Mouse (Mus musculus) heart, embryonic 11.5 days (tissue): ENCODE results near the gene Slc28a2. TPM values are rescaled to one million over a fixed set of nuclear protein-coding genes. Genes with fewer than 3 reads are reported as not detected.
A peak's percentile ranks its signal among the peaks of the same experiment; 100 is the strongest.
"Not testable (repeated sequence)": the region's sequence is repeated elsewhere in the genome, so short reads cannot be mapped to it uniquely, and the experiment has no call there.

ENCODE experiments used
- ATAC-seq: fragments of 200-750 bp; cut with Nextera tagmentation; replicated peaks from 2 replicates; pipeline ENCODE4 v1.8.0; 2017; ENCODE audit warnings: moderate library complexity; ENCODE audit not compliant: insufficient number of reproducible peaks, low FRiP score, low TSS enrichment
- H3K27ac ChIP-seq: fragments of 300-500 bp; sonication (generic); 2 replicates; pipeline ENCODE4 v1.5.1; 2014; ENCODE audit warnings: mild to moderate bottlenecking, low read depth, low read length
- H3K27me3 ChIP-seq: fragments of 300-500 bp; sonication (generic); 2 replicates; pipeline ENCODE4 v1.6.1; 2014; ENCODE audit warnings: mild to moderate bottlenecking, low read length, mixed read lengths; ENCODE audit not compliant: control insufficient read depth, insufficient read depth
- H3K36me3 ChIP-seq: fragments of 300-500 bp; sonication (generic); 2 replicates; pipeline ENCODE4 v1.6.1; 2014; ENCODE audit warnings: mild to moderate bottlenecking, low read length, moderate library complexity, mixed read lengths; ENCODE audit not compliant: control insufficient read depth, insufficient read depth
- H3K4me1 ChIP-seq: fragments of 300-500 bp; sonication (generic); 2 replicates; pipeline ENCODE4 v1.6.1; 2014; ENCODE audit warnings: low read length; ENCODE audit not compliant: control insufficient read depth, insufficient read depth
- H3K4me2 ChIP-seq: fragments of 300-500 bp; sonication (generic); 2 replicates; pipeline ENCODE4 v1.6.1; 2014; ENCODE audit warnings: mild to moderate bottlenecking, moderate library complexity
- H3K4me3 ChIP-seq: fragments of 300-500 bp; sonication (generic); 2 replicates; pipeline ENCODE4 v1.5.1; 2014; ENCODE audit warnings: low read depth, low read length
- H3K9ac ChIP-seq: fragments of 300-500 bp; sonication (generic); 2 replicates; pipeline ENCODE4 v1.6.1; 2014; ENCODE audit warnings: mild to moderate bottlenecking, low read depth, low read length, moderate library complexity
- H3K9me3 ChIP-seq: fragments of 300-500 bp; sonication (generic); replicated peaks from 2 replicates; pipeline ENCODE4 v1.6.1; 2016; ENCODE audit warnings: low read length; ENCODE audit not compliant: control insufficient read depth
- WGBS: fragments of 180-500 bp; shearing (Covaris S2); extraction: QIAGEN DNeasy Blood & Tissue Kit; methylation state at CpG from one replicate; pipeline ENCODE4 v1.1.7; 2014; ENCODE audit not compliant: insufficient replicate concordance; 5-methylcytosine and 5-hydroxymethylcytosine counted together
- polyA plus RNA-seq: library from polyadenylated mRNA; unstranded; fragments of >200 nt; fragmentation: Nextera tagmentation; extraction: Ambion mirVana; gene quantifications from 2 replicates; pipeline ENCODE4 v1.2.1, GENCODE M21; 2014

The Slc28a2 gene
- polyA plus RNA-seq, result 0.27 TPM in 2 replicates

DNA sequence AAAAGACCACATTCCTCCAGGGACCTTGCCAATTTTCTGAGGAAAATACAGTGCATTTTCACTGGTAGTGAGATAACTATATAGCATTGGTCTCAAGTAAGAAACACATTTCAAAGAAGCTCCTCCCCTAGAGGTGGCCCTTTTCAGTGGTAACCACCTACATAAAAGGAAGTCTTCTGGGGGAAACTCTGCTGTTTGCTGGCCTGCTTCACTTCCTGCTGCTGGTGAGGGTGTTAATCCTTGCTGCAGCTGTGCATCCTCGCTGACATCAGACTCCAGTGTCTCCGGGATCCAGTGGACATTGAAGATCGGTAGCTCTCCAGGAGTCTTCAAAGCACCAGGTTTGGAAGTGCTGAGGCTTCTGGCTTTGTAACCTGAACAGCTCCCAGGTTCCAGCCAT is at the start of gene Slc28a2:
Gene Slc28a2, plus strand, starts transcription at position 278 of the 400 bp plus-strand sequence.
- not testable (repeated sequence) for H3K36me3 ChIP-seq, H3K9me3 ChIP-seq, H3K4me1 ChIP-seq, H3K27me3 ChIP-seq, H3K4me3 ChIP-seq, H3K27ac ChIP-seq, H3K9ac ChIP-seq, ATAC-seq, H3K4me2 ChIP-seq
- 18% methylated on average over 3 of the region's 3 CpGs for WGBS

DNA sequence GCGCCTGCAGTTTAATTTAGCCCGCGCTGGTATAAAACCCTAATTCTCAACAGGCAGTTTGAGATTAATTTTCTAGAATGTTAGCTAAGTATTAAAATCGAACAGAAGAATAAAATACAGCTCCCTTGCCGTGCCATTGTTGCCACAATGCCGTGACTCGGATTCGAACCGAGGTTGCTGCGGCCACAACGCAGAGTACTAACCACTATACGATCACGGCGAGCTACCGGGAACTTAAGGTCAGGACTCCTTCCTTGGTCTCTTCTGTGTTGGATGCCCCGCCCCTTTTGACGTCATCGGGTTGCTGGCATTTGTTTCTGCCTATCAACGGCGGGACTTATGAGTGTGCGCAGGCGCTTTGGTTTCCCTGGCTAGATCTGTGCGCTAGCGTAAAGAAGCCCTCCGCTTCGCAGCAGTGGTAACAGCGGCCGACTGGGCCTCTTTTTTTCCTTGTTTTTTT is 49.0 kb upstream of the Slc28a2 start:
- H3K36me3 ChIP-seq, result no peaks in the 10 kb centered on the region

DNA sequence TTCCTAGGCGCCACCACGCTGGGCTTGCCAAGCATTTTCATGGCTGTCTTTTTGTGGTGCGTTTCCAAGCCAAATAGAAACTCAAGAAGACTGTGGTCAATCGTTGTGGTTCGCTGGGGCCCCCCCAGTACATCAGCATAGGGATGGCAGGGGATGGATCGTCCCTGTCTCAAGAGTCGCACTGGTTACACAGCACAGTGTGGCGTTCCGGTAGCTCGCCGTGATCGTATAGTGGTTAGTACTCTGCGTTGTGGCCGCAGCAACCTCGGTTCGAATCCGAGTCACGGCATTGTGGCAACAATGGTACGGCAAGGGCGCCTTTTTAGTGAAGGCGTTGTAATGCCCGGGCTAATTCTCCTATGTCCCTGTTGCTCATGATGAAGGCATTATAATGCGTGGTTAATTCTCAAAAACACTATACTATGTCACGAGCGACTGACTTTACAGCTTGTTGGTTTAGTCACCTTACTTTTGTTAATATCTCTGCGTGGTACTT is 48.5 kb upstream of the Slc28a2 start:
- Histone ChIP-seq H3K4me1 (no peaks in the 10 kb centered on the region), H3K4me2 (peak overlapping the region; percentile 51), H3K9ac (peak overlapping the region; percentile 82), H3K9me3 (no peaks in the 10 kb centered on the region), H3K4me3 (peak overlapping the region; percentile 70), H3K27ac (peak overlapping the region; percentile 90), H3K27me3 (no peaks in the 10 kb centered on the region), H3K36me3 (no peaks in the 10 kb centered on the region)
- ATAC-seq, result peak; percentile 87
- under 1% methylated on average over 26 of the region's 26 CpGs for WGBS

More for the DNA sequence above, 49.0 kb upstream of the Slc28a2 start:
- H3K9ac ChIP-seq, result peak overlapping the region; percentile 82
- ATAC-seq, result peak; percentile 89
- WGBS, result under 1% methylated on average over 28 of the region's 28 CpGs
- H3K4me3 ChIP-seq, result peak overlapping the region; percentile 70
- no peaks in the 10 kb centered on the region for H3K27me3 ChIP-seq
- H3K4me2 ChIP-seq, result peak overlapping the region; percentile 61
- H3K4me1 ChIP-seq, result no peaks in the 10 kb centered on the region
- H3K9me3 ChIP-seq, result no peaks in the 10 kb centered on the region
- H3K27ac ChIP-seq, result peak overlapping the region; percentile 90

DNA sequence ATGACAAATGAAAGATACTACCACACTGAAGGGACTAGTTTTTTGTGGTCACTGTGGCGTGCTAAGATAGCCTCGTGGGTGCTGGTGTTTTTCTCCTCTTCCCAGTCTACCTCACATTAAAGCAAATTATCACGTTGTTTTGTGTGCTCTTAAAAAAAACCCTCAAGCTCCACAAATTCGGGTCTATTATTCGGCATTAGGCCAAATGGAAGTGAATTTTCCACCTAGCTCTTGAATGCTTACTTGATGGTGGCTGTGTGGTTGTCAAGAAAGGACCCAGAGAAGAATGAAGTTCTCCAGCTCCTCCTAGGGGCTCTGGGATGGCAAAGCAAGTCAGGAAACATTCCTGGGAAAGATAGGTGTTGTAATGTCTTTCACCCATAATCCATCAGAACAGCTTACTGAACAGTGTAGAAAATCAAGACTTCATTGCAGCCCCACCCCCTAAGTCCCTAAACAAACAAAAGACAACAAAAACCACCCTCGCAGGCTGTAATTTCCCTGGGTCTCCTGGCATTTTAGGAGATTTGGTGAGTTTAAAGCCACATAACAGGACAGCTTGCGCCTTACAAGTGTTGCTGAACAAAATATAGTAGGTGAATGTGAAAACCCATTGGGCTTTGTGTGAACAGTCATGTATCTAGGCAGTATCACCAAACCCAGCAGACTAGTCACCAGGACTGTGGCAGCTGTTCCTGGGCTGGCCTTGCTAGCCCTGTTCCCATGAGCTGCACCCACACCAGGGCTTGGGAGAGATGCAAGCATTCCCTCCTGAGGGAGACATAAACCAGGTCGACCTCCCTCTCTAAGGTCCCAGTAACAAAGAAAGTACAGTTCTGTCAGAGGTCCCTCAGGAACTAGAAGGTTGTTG is 47.6 kb upstream of the Slc28a2 start:
- Histone ChIP-seq H3K27me3 (no peaks in the 10 kb centered on the region), H3K9me3 (no peaks in the 10 kb centered on the region), H3K4me1 (no peaks in the 10 kb centered on the region), H3K9ac (no peak overlapping the region; the same call in 1 of the 2 replicates), H3K36me3 (no peaks in the 10 kb centered on the region), H3K4me2 (peak overlapping the region; percentile 51), H3K27ac (no peak overlapping the region), H3K4me3 (peak overlapping the region; percentile 70)
- no peak for ATAC-seq
- WGBS, result 18% methylated on average over 8 of the region's 8 CpGs

DNA sequence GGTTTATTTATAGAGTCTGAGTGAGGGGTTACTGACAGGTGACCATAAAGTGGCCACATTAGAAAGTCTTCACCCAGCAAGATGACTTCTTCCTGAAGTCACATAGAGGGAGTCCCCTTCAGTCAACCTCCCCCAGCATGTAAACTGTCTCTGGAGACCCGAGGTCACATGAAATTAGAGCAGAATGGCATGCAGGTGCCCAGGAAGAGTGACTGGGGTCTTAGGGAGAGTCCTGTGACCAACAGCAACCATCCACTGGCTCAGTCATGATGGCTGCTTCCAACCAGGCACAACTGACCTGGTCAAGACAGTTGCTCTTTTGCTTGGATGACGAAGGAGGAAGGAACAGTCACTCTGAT is 47.0 kb upstream of the Slc28a2 start:
- H3K9me3 ChIP-seq, result no peaks in the 10 kb centered on the region
- ATAC-seq, result no peak
- H3K27ac ChIP-seq, result no peak overlapping the region
- no peaks in the 10 kb centered on the region for H3K27me3 ChIP-seq
- H3K36me3 ChIP-seq, result no peaks in the 10 kb centered on the region
- H3K4me1 ChIP-seq, result no peaks in the 10 kb centered on the region
- no peak overlapping the region for H3K9ac ChIP-seq
- 38% methylated on average over 2 of the region's 2 CpGs for WGBS
- H3K4me3 ChIP-seq, result no peak overlapping the region
- no peak overlapping the region for H3K4me2 ChIP-seq

DNA sequence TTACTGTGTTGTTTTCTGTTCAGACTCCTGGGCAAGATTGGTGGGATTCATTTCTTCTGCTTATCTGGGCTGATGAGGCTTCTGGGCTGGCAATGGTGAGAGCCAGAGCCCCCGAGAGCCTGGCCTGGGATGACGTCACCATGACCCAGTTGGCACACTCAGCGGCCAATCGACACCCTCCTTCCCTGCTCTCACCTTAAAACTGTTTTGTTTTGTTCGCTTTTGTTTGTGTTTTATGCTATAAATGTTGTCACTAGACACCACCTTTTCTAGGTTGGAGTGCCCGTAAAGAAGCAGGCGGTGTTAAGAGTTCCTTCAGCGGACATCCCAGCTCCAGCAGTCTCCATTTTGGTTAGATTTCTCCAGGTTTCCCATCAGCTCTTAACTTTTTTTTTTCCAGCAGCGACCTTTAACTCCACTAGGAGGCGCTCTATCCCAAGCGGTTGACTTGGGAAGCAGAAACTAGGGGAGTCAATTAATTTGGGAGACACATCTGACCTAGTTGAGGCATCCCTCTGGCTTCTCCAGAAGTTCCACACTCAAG is 45.4 kb upstream of the Slc28a2 start:
- H3K36me3 ChIP-seq, result no peaks in the 10 kb centered on the region
- 0 out of 2 replicates have a peak overlapping the region, but pooled peaks have one; percentile 6 for H3K4me3 ChIP-seq
- ATAC-seq, result no peak
- H3K9ac ChIP-seq, result no peak overlapping the region
- 11% methylated on average over 11 of the region's 11 CpGs for WGBS
- no peaks in the 10 kb centered on the region for H3K27me3 ChIP-seq
- H3K4me1 ChIP-seq, result no peaks in the 10 kb centered on the region
- H3K9me3 ChIP-seq, result no peaks in the 10 kb centered on the region
- peak overlapping the region; percentile 44 for H3K4me2 ChIP-seq
- no peak overlapping the region for H3K27ac ChIP-seq

DNA sequence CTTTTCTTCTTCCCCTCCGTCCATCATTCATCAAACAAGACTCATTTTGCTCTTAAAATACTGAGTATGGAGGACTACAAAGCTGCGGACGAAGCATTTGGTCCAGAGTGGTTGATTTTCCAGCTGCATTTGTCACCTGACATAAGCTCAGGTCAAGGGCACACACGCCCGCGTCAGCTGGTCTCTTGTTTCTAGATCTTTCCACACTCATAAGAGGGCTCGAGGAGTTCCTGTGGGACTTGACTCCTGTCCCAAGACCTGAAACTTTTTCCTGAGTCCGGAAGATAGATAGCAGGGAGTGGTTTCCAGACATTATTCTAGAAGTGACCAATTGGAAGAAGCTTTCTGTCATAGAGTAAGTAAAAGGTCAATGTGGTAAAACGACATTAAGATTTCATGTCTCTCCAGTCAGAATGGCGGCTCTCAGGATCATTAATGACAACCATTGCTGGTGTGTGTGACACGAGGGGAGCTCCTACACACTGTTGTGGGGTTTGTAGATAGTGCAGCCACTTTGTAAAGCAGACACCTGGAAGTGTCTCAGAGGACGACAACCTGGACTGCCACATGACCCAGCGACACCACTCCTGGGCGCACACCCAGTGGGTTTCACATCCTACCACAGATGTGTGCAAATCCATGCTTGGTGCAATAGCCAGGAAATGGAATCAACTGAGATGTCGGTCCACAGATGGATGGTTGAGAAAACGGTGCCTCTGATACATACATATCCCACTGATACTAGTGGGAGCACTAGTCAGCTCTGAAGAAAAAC is 44.8 kb upstream of the Slc28a2 start:
- H3K4me3 ChIP-seq, result no peak overlapping the region

DNA sequence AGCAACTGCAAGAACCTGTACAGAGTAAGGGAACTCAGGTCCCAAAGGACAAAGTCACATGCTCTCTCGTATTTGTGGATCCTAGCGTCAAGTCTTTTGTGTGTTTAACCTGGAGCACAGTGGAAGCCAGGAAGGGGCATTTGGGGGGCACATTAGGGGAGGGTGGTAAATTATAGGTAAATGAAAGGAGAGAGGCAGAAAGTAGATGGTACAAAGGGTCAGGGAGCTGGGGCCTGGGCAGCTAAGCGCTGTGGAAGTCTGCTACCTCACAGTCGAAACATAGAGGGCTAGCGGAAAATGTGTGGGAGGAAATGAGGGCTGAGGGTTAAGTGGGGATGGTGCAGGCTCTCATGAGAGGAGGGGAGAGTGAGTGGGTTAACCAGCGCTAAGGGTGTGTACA is 44.2 kb upstream of the Slc28a2 start:
- Histone ChIP-seq H3K36me3 (no peaks in the 10 kb centered on the region), H3K27ac (no peak overlapping the region), H3K9ac (no peak overlapping the region), H3K4me1 (no peaks in the 10 kb centered on the region), H3K27me3 (no peaks in the 10 kb centered on the region), H3K4me3 (no peak overlapping the region), H3K4me2 (no peak overlapping the region), H3K9me3 (no peaks in the 10 kb centered on the region)
- 78% methylated on average over 6 of the region's 6 CpGs for WGBS
- ATAC-seq, result no peak

More for the DNA sequence above, 44.8 kb upstream of the Slc28a2 start:
- Histone ChIP-seq H3K36me3 (no peaks in the 10 kb centered on the region), H3K9ac (no peak overlapping the region), H3K4me1 (no peaks in the 10 kb centered on the region), H3K4me2 (no peak overlapping the region), H3K27me3 (no peaks in the 10 kb centered on the region), H3K9me3 (no peaks in the 10 kb centered on the region), H3K27ac (no peak overlapping the region)
- 61% methylated on average over 16 of the region's 16 CpGs for WGBS
- ATAC-seq, result no peak
